Mouse (Mus musculus) myocyte (in vitro differentiated cells): ENCODE measurements around the gene Dcaf15.

ENCODE experiments used
- CEBPB ChIP-seq: IDR thresholded peaks from 2 replicates; pipeline ENCODE4 v1.6.1; 2011; ENCODE audit warnings: mild to moderate bottlenecking, moderate library complexity; ENCODE audit not compliant: poor library complexity, insufficient read depth, severe bottlenecking
- MYOD1 ChIP-seq, 3 experiments: IDR thresholded peaks; one replicate each; pipeline ENCODE4 v1.6.1; 2011; ENCODE audit warnings: control low read depth in 2 of 3, low read depth in 2 of 3, mild to moderate bottlenecking in 2 of 3, moderate library complexity in 1 of 3; ENCODE audit not compliant: insufficient read length in 2 of 3, control insufficient read depth in 1 of 3
- POLR2A ChIP-seq: IDR thresholded peaks from one replicate; pipeline ENCODE4 v1.6.1; 2011; ENCODE audit warnings: low read depth, mild to moderate bottlenecking, control low read depth, moderate library complexity; ENCODE audit not compliant: insufficient read length
- POLR2AphosphoS2 ChIP-seq: IDR thresholded peaks from one replicate; pipeline ENCODE4 v1.6.1; 2011; ENCODE audit warnings: low read depth, control low read depth; ENCODE audit not compliant: insufficient read length
- REST ChIP-seq: IDR thresholded peaks from one replicate; pipeline ENCODE4 v1.6.1; 2011; ENCODE audit warnings: mild to moderate bottlenecking, control low read depth, moderate library complexity; ENCODE audit not compliant: insufficient read depth, insufficient read length

DNA sequence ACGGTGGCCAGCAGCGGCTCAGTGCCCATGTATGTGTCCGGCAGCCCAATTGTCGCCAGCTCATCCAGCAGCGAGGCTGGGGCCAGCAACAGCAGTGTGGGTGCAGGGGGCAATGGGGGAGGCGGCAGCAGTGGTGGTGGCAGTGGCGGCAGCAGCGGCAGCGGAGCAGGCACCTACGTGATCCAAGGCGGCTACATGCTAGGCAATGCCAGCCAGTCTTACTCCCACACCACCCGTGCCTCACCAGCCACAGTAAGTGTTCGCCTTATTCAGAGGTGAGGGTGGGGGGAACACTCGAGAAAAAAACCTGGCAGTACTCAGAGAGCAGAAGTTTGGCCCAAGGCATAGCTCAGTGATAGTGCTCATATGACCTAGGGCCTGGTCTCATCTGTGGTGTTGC lies 16.7 kb downstream of the Dcaf15 start:
- TF ChIP-seq MYOD1 (IDR thresholded peaks at IDR 0.05; ENCODE audit: control insufficient read depth in 1 of 3, insufficient read length in 2 of 3, low read depth in 2 of 3) (no peak), POLR2A (no peak), POLR2AphosphoS2 (no peak), CEBPB (no peak), REST (no peak)
